Mouse (Mus musculus) embryonic facial prominence, embryonic 14.5 days (tissue): Measurements from ENCODE around the gene Hoxc4. TPM values are rescaled to one million over a fixed set of nuclear protein-coding genes. Genes with fewer than 3 reads are reported as not detected.
A peak's percentile ranks its signal among the peaks of the same experiment; 100 is the strongest.

Experiments
- ATAC-seq: fragments of 200-750 bp; cut with Nextera tagmentation; 2 replicates; pipeline ENCODE4 v1.8.0; 2017; ENCODE audit warnings: low read depth, moderate number of reproducible peaks, moderate TSS enrichment
- DNase-seq: peaks from one replicate; pipeline ENCODE4 v3.0.0-alpha.2; 2015; ENCODE audit warnings: low spot score
- H3K27ac ChIP-seq: fragments of 300-500 bp; sonication (generic); replicated peaks from 2 replicates; pipeline ENCODE4 v1.5.1; 2014; ENCODE audit warnings: low read depth, mild to moderate bottlenecking, low read length, moderate library complexity
- H3K27me3 ChIP-seq: fragments of 300-500 bp; sonication (generic); replicated peaks from 2 replicates; pipeline ENCODE4 v1.6.1; 2014; ENCODE audit warnings: low read length; ENCODE audit not compliant: control insufficient read depth, insufficient read depth
- H3K36me3 ChIP-seq: fragments of 300-500 bp; sonication (generic); 2 replicates; pipeline ENCODE4 v1.6.1; 2014; ENCODE audit warnings: low read length, mixed read lengths; ENCODE audit not compliant: control insufficient read depth, insufficient read depth
- H3K4me1 ChIP-seq: fragments of 300-500 bp; sonication (generic); 2 replicates; pipeline ENCODE4 v1.6.1; 2014; ENCODE audit warnings: antibody characterized with exemption, low read length; ENCODE audit not compliant: control insufficient read depth, insufficient read depth
- H3K4me2 ChIP-seq: fragments of 300-500 bp; sonication (generic); 2 replicates; pipeline ENCODE4 v1.6.1; 2014; ENCODE audit warnings: low read depth, mild to moderate bottlenecking, low read length, moderate library complexity, mixed read lengths
- H3K4me3 ChIP-seq: fragments of 300-500 bp; sonication (generic); 2 replicates; pipeline ENCODE4 v1.5.1; 2014; ENCODE audit warnings: low read depth, mild to moderate bottlenecking, low read length
- H3K9ac ChIP-seq: fragments of 300-500 bp; sonication (generic); 2 replicates; pipeline ENCODE4 v1.6.1; 2014; ENCODE audit warnings: low read depth, mild to moderate bottlenecking, low read length, moderate library complexity, mixed read lengths
- H3K9me3 ChIP-seq: fragments of 300-500 bp; sonication (generic); 2 replicates; pipeline ENCODE4 v1.6.1; 2016; ENCODE audit warnings: low read length; ENCODE audit not compliant: control insufficient read depth
- WGBS: fragments of 180-500 bp; shearing (Covaris S2); extraction: QIAGEN DNeasy Blood & Tissue Kit; methylation state at CpG from one replicate; pipeline ENCODE4 v1.1.7; 2014; 5-methylcytosine and 5-hydroxymethylcytosine counted together
- polyA plus RNA-seq: library from polyadenylated mRNA; unstranded; fragments of >200 nt; fragmentation: Nextera tagmentation; extraction: Ambion mirVana; gene quantifications from 2 replicates; pipeline ENCODE4 v1.2.1, GENCODE M21; 2014

Gene Hoxc4
- polyA plus RNA-seq, 1 experiment from 2014 or later = 2.5 TPM

DNA sequence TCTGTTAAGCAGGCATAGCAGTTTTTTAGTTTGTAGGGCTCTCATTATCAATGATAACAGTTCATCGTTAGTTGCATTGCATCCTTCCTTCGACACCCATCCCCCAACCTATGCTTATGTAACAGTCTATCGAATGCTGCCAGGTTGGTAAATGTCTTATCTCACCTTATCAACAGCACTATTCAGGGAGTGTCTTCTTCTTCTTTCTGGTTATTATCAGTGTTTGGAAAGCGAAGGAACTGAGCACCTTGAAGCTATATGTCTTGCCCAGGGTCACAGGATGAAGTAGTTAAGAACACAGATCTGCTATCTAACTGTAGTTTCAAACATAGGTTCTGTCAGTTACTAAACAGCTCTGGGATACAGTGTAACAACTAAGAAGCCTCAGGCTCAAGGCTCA, 49.0 kb downstream of the Hoxc4 start:
- Histone ChIP-seq H3K4me1 (no peaks in the 10 kb centered on the region), H3K4me3 (no peak overlapping the region), H3K27me3 (peaks cover 95% of the 10 kb centered on the region), H3K4me2 (no peak overlapping the region), H3K27ac (no peak overlapping the region), H3K9me3 (no peaks in the 10 kb centered on the region), H3K36me3 (no peaks in the 10 kb centered on the region), H3K9ac (no peak overlapping the region)
- WGBS = 66% methylated on average over 4 of the region's 4 CpGs
- DNase-seq = no peak
- ATAC-seq = no peak

DNA sequence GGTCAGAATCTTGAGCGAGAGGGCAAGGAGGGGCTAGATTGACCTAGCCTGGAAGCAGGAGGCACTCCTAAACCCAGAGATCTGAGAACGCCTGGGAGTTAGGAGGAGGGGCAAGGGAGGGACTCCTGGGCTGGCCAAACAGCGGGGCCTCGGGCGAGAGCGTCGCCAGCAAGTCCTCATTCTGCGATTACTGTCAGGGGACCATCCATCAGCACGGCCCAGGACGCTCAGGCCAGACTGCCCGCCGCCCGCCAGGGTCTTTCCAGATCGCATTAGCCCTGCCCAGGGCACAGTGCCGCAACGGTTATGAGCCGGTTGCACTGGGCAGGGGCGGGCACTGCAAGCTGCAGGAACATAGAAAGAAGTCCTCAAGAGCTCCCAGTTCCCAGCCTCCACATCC, 50.4 kb downstream of the Hoxc4 start:
- Histone ChIP-seq H3K4me1 (no peaks in the 10 kb centered on the region), H3K9ac (no peak overlapping the region), H3K27ac (no peak overlapping the region), H3K27me3 (peaks cover 80% of the 10 kb centered on the region), H3K9me3 (no peaks in the 10 kb centered on the region), H3K4me2 (peak overlapping the region; percentile 33; the same call in 1 of the 2 replicates), H3K36me3 (no peaks in the 10 kb centered on the region), H3K4me3 (0 out of 2 replicates have a peak overlapping the region, but pooled peaks have one; percentile 10)
- DNase-seq (no peak), ATAC-seq (peak; percentile 37; the same call in 1 of the 2 replicates)
- under 1% methylated on average over 18 of the region's 18 CpGs for WGBS

DNA sequence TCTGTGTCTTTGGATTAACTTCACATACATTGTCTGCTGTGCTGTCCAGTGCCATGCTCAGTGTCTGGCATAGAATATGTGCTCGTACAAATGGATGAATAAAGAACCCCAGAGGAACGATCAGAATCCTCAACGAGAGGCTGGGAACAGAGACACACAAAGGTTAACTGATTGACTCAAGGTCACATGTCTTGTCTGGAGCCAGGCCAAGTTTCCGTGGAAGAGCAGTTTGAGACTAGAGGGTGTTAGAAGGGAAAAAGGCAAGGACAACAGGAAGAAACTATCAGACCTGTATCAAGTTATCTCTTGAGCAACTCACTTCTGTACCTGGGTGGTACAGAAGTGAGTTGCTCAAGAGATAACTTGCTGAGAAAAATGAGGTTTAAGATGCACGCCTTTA, 52.5 kb downstream of the Hoxc4 start:
- Histone ChIP-seq H3K9me3 (no peaks in the 10 kb centered on the region), H3K9ac (no peak overlapping the region), H3K36me3 (no peaks in the 10 kb centered on the region), H3K27me3 (peaks cover 78% of the 10 kb centered on the region), H3K4me1 (no peaks in the 10 kb centered on the region), H3K4me2 (no peak overlapping the region), H3K27ac (no peak overlapping the region), H3K4me3 (no peak overlapping the region)
- WGBS = 61% methylated on average over 5 of the region's 5 CpGs
- DNase-seq (no peak), ATAC-seq (no peak)

DNA sequence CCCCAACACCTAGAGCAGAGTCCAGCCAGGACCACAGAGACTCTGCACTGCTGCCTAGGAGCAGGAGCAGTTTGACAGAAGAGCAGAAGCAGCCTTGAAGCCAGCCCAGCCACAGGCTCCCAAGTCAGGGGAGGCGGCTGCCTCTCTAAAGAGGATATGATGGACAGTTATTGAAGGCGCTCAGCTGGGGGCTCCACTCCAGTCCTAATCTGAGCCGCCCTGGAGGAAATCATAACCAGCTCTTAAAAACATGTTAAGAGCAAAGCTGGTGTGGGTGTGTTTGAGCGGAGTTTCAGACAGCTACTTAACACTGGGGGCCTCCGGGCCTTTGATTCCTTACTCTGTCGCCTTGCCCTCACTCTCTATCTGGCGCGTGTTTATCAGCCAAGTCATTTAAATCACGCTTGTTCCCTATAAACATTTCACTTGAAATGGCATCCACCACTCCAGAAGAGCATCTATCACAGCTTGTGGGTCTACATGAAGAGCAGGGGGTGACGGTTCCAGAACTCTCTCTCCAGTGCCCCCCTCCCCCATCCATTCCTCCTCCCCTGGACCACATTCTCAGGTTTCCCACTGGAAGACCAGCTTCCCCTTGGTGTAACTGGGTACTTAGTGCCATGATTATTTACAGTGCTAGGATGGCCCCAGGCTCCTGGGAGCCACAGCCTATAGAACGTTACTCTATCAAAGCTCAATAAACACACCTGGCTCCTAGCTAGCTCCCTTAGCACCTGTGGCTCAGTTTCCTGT, 56.1 kb downstream of the Hoxc4 start:
- ATAC-seq (no peak), DNase-seq (no peak)
- H3K27ac ChIP-seq = no peak overlapping the region
- no peak overlapping the region for H3K4me2 ChIP-seq
- H3K4me3 ChIP-seq = no peak overlapping the region
- H3K36me3 ChIP-seq = no peaks in the 10 kb centered on the region
- WGBS = 35% methylated on average over 11 of the region's 11 CpGs
- no peaks in the 10 kb centered on the region for H3K9me3 ChIP-seq
- H3K4me1 ChIP-seq = no peaks in the 10 kb centered on the region
- peaks cover 50% of the 10 kb centered on the region for H3K27me3 ChIP-seq
- no peak overlapping the region for H3K9ac ChIP-seq

DNA sequence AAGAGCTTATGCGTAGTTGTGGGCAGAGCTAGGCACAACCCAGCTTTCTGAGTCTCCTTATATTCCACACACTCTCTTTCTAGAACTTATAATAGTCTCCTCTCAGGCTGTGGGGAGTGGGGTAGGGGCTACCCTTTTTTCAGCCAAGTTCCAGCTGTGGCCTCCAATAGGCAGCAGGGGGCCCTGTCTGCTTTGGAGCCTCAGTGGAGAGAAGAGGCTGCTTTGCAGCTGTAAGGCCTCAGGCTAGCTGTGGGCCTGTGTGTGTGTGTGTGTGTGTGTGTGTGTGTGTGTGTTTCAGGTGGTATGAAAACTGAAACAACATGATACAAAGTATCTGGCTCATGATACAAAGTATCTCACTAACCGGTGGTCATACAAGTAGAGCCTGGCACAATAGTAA, 58.9 kb downstream of the Hoxc4 start:
- H3K27ac ChIP-seq = no peak overlapping the region
- peaks cover 43% of the 10 kb centered on the region for H3K27me3 ChIP-seq
- H3K9ac ChIP-seq = no peak overlapping the region
- 64% methylated on average over 2 of the region's 2 CpGs for WGBS
- H3K9me3 ChIP-seq = no peaks in the 10 kb centered on the region
- no peaks in the 10 kb centered on the region for H3K36me3 ChIP-seq
- ATAC-seq (no peak), DNase-seq (no peak)
- no peak overlapping the region for H3K4me2 ChIP-seq
- no peaks in the 10 kb centered on the region for H3K4me1 ChIP-seq
- H3K4me3 ChIP-seq = no peak overlapping the region

DNA sequence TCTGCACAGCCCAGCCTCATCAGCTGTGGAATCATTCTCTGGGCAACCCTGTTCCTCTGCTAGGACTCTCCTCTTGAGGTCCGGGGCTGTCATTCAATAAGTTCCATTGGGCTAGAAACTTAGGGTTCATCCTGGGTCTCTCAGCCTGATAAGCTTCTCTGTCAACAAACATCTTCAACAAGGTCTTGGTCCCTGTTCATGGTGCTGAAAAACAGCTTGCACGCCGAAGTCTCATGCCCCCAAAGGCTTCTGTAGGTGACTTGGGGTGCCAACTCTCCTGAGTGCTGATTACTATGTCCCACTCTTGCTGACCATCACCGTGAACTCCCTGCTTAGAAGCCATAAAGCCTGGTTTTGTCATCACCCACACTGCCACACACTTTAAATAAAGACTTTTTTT, 63.9 kb downstream of the Hoxc4 start:
- Histone ChIP-seq H3K27ac (no peak overlapping the region), H3K4me1 (peaks cover 17% of the 10 kb centered on the region), H3K4me3 (no peak overlapping the region), H3K9me3 (no peaks in the 10 kb centered on the region), H3K9ac (no peak overlapping the region), H3K4me2 (no peak overlapping the region), H3K36me3 (no peaks in the 10 kb centered on the region), H3K27me3 (peaks cover 67% of the 10 kb centered on the region)
- DNase-seq (no peak), ATAC-seq (no peak)
- WGBS = 46% methylated on average over 4 of the region's 4 CpGs

DNA sequence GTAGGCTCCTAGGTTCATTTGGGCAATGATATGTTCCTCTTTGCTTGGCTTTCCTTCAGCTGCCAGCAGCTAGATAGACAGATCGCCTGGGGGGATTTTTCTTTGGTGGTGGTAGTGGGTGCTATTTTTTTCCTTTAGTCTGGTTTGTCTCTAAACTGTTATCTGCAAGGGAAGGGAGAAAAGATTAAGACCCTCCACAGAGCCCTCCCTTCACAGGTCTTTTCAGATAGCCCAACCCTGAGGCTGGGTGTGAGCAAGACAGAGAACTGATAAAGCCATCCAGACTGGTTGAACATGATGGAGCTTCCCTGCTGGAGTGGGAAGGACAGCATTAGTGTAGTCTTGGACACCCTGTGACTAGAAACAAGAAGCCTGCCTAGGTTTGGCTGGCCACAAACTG, 64.9 kb downstream of the Hoxc4 start:
- Histone ChIP-seq H3K4me1 (peaks cover 21% of the 10 kb centered on the region), H3K9ac (no peak overlapping the region), H3K36me3 (no peaks in the 10 kb centered on the region), H3K9me3 (no peaks in the 10 kb centered on the region), H3K4me3 (no peak overlapping the region), H3K27me3 (peaks cover 77% of the 10 kb centered on the region), H3K27ac (no peak overlapping the region), H3K4me2 (no peak overlapping the region)
- no peak for DNase-seq
- ATAC-seq = no peak
- 67% methylated on average over 1 of the region's 1 CpGs for WGBS

DNA sequence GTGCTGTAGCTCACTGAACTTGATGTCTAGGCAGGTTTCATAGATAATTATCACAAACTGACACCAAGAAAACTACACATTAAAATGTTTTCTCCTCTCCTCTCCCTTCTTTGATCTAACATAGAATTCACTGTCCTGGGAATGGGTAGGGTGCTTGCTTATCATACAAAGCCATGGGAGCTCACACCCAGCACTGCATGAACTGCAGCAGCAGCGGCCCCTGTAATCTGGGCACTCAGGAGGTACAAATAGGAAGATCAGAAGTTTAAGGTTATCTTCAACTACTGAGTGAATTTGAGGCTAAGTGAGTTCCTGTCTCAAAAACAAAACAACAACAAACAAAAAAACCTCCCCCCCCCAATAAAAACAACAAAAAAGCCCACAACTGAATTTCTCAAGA, 66.2 kb downstream of the Hoxc4 start:
- DNase-seq = no peak
- Histone ChIP-seq H3K36me3 (no peaks in the 10 kb centered on the region), H3K9ac (no peak overlapping the region), H3K4me3 (no peak overlapping the region), H3K27ac (no peak overlapping the region), H3K4me1 (peaks cover 21% of the 10 kb centered on the region), H3K9me3 (no peaks in the 10 kb centered on the region), H3K27me3 (peaks cover 91% of the 10 kb centered on the region), H3K4me2 (no peak overlapping the region)
- ATAC-seq = no peak
- 58% methylated on average over 1 of the region's 1 CpGs for WGBS
